Mouse (Mus musculus) olfactory bulb, adult 2 months (tissue): ENCODE measurements around the gene Aldh1a1.

Source experiments
- CTCF ChIP-seq: fragments of 200-500 bp; IDR thresholded peaks from 2 replicates; pipeline ENCODE4 v1.5.1; 2012; ENCODE audit warnings: low read depth, mild to moderate bottlenecking, low read length, moderate library complexity; ENCODE audit not compliant: insufficient read depth
- POLR2A ChIP-seq: fragments of 200-500 bp; IDR thresholded peaks from 2 replicates; pipeline ENCODE4 v1.6.1; 2012; ENCODE audit warnings: mild to moderate bottlenecking, low read depth, low read length, moderate library complexity; ENCODE audit not compliant: insufficient read depth

DNA sequence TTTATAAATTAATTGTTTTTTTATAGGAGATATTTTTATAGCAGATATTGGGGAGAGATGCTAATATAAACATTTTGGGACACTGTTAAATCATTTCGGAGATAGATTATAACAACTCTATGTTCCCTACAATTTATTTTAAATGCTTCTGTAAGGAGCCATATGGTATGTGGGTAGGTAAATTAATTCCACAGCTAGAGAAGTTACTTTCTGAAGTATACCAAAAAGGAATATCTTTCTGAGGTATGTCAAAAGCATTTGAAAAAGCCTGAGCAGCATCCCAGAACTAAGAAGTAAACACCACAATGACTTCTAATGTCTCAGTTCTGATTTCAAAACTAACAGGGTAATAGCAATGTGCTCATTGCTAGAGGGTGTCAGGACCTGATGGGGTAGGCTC is 49.4 kb downstream of the Aldh1a1 start:
- TF ChIP-seq CTCF: no peak
- TF ChIP-seq POLR2A: no peak
